In the genomic region with DNA sequence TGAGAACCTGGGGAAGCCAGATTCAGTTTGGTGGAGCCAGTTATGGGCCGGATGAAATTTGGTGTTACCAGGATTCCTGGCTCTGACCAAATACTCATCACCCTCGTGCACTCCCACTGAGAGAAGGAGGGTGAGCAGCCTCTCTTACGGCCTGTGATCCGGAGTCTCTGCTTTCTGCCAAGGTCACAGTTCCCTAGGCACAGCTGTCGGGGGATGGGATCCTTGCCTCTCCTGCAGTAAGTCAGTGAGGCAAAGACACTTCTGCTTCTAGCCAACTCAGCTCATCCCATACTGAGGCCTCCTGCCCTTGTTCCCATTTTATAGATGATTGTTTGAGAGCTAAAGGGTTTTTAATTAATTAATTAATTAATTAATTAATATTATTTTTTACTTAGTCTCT, we compare ENCODE assay signal across 13 mouse cellular contexts.
"Had no signal": no experiment of that assay in that cellular context is flagged by ENCODE, and none has a peak within 500 bp of the region (broad histone marks: within the 10 kb centered on the region; RNA-seq: fewer than 3 reads in every experiment).

No protein-coding gene starts in this region.

- DNase-seq: kidney, postnatal 10 days; lung, adult 2 months; right cerebral cortex, postnatal 14 days; thymus, postnatal 4 days had no signal

- H3K27me3 ChIP-seq: intestine, embryonic 15.5 days; liver, embryonic 15.5 days; midbrain, embryonic 15.5 days; neural tube, embryonic 12.5 days had no signal

- H3K4me3 ChIP-seq: intestine, embryonic 15.5 days; left cerebral cortex, adult 2 months; limb, embryonic 10.5 days; liver, embryonic 15.5 days; midbrain, embryonic 15.5 days; neural tube, embryonic 12.5 days had no signal

- H3K9me3 ChIP-seq: intestine, embryonic 15.5 days; limb, embryonic 10.5 days; liver, embryonic 15.5 days; midbrain, embryonic 15.5 days; neural tube, embryonic 12.5 days had no signal

- ATAC-seq: intestine, embryonic 15.5 days; lung, postnatal 0 days; midbrain, embryonic 15.5 days had no signal

- H3K36me3 ChIP-seq: intestine, embryonic 15.5 days; limb, embryonic 10.5 days; liver, embryonic 15.5 days; midbrain, embryonic 15.5 days; neural tube, embryonic 12.5 days had no signal

- H3K9ac ChIP-seq: intestine, embryonic 15.5 days; liver, embryonic 15.5 days; midbrain, embryonic 15.5 days; neural tube, embryonic 12.5 days had no signal

- H3K4me1 ChIP-seq: intestine, embryonic 15.5 days; liver, embryonic 15.5 days; midbrain, embryonic 15.5 days; neural tube, embryonic 12.5 days had no signal

- H3K4me2 ChIP-seq: intestine, embryonic 15.5 days; liver, embryonic 11.5 days; liver, embryonic 15.5 days; midbrain, embryonic 15.5 days; neural tube, embryonic 12.5 days had no signal

- H3K27ac ChIP-seq: intestine, embryonic 15.5 days; left cerebral cortex, adult 2 months; limb, embryonic 10.5 days; liver, embryonic 15.5 days; macrophage; midbrain, embryonic 15.5 days; neural tube, embryonic 12.5 days had no signal
